Mouse (Mus musculus) intestine, embryonic 14.5 days (tissue): Measurements from ENCODE around the gene Gm43191. TPM values are rescaled to one million over a fixed set of nuclear protein-coding genes. Genes with fewer than 3 reads are reported as not detected.

Source experiments
- ATAC-seq: fragments of 200-750 bp; cut with Nextera tagmentation; replicated peaks from 2 replicates; pipeline ENCODE4 v1.8.0; 2017; ENCODE audit warnings: low read depth, moderate number of reproducible peaks, moderate TSS enrichment, moderate library complexity; ENCODE audit not compliant: low FRiP score, low TSS enrichment
- DNase-seq: peaks from one replicate; pipeline ENCODE4 v3.0.0-alpha.2; 2018; ENCODE audit warnings: low spot score
- H3K27ac ChIP-seq: fragments of 300-500 bp; sonication (generic); 2 replicates; pipeline ENCODE4 v1.5.1; 2014; ENCODE audit warnings: low read depth, mild to moderate bottlenecking, control low read depth
- H3K27me3 ChIP-seq: fragments of 300-500 bp; sonication (generic); replicated peaks from 2 replicates; pipeline ENCODE4 v1.6.1; 2014; ENCODE audit warnings: low read length, control low read depth; ENCODE audit not compliant: control insufficient read depth, insufficient read depth
- H3K36me3 ChIP-seq: fragments of 300-500 bp; sonication (generic); 2 replicates; pipeline ENCODE4 v1.6.1; 2014; ENCODE audit warnings: low read length, control low read depth; ENCODE audit not compliant: control insufficient read depth, insufficient read depth
- H3K4me1 ChIP-seq: fragments of 300-500 bp; sonication (generic); replicated peaks from 2 replicates; pipeline ENCODE4 v1.6.1; 2014; ENCODE audit warnings: low read length, control low read depth, mixed read lengths; ENCODE audit not compliant: control insufficient read depth, insufficient read depth
- H3K4me2 ChIP-seq: fragments of 300-500 bp; sonication (generic); 2 replicates; pipeline ENCODE4 v1.6.1; 2014; ENCODE audit warnings: low read length
- H3K4me3 ChIP-seq: fragments of 300-500 bp; sonication (generic); 2 replicates; pipeline ENCODE4 v1.5.1; 2014; ENCODE audit warnings: low read depth, low read length, control low read depth, mixed read lengths
- H3K9ac ChIP-seq: fragments of 300-500 bp; sonication (generic); 2 replicates; pipeline ENCODE4 v1.6.1; 2014; ENCODE audit warnings: mild to moderate bottlenecking, low read length
- H3K9me3 ChIP-seq: fragments of 300-500 bp; sonication (generic); 2 replicates; pipeline ENCODE4 v1.6.1; 2016; ENCODE audit warnings: low read length, control low read depth; ENCODE audit not compliant: control insufficient read depth
- WGBS: fragments of 180-500 bp; shearing (Covaris S2); extraction: QIAGEN DNeasy Blood & Tissue Kit; methylation state at CpG from one replicate; pipeline ENCODE4 v1.1.7; 2014; 5-methylcytosine and 5-hydroxymethylcytosine counted together
- polyA plus RNA-seq: library from polyadenylated mRNA; unstranded; fragments of >200 nt; fragmentation: Nextera tagmentation; extraction: Ambion mirVana; gene quantifications from 2 replicates; pipeline ENCODE4 v1.2.1, GENCODE M21; 2014

The Gm43191 gene
- polyA plus RNA-seq, 1 experiment from 2014 or later: not detected

DNA sequence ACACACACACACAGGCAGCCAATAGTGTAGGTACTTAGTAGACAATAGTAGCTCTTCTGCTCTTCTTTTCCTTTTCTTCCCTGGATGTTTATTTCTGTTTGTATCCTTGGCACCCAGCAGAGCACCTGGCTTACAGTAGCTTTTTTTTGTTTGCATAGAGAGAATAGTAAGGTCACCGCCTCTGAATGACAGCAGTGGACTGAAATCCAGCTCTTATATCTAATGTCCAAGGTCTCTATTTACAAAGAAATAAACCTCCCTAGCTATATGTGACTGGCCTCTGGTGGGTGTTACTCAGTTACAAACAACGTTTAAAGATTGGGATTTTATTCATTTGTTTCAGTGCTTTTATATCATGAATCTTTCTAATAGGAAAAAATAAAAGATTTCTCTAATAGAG, 81.4 kb downstream of the Gm43191 start:
- no peak overlapping the region for H3K4me2 ChIP-seq
- no peak for DNase-seq
- H3K9ac ChIP-seq: no peak overlapping the region
- H3K4me3 ChIP-seq: no peak overlapping the region
- no peak for ATAC-seq
- H3K27me3 ChIP-seq: no peaks in the 10 kb centered on the region
- H3K4me1 ChIP-seq: peaks cover 5% of the 10 kb centered on the region; the same call in 1 of the 2 replicates
- no peaks in the 10 kb centered on the region for H3K36me3 ChIP-seq
- no peaks in the 10 kb centered on the region for H3K9me3 ChIP-seq
- no peak overlapping the region for H3K27ac ChIP-seq
- WGBS: 84% methylated on average over 2 of the region's 2 CpGs

DNA sequence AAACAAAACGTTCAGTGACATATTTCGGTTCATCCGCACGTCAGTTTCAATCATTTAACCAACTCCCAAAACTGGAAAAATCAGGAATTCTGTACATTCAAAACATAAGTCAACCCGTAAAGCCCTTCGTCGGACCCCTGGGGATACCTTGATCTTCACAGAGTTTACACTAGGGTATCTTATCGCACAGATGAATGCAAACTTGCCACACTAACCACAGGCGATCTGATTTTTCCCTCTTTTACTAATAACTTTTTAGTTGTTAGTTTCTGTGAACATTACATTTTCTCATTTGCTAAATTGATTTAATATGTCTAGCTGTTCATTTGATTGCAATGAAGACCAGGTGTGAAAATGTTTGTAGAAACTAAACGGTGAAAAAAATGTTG, 85.5 kb downstream of the Gm43191 start:
- Histone ChIP-seq H3K4me1 (peaks cover 9% of the 10 kb centered on the region; the same call in 1 of the 2 replicates), H3K4me3 (peak overlapping the region; percentile 77), H3K4me2 (peak overlapping the region; percentile 60), H3K27ac (no peak overlapping the region), H3K36me3 (peaks cover 13% of the 10 kb centered on the region), H3K9me3 (no peaks in the 10 kb centered on the region), H3K9ac (peak overlapping the region; percentile 67), H3K27me3 (no peaks in the 10 kb centered on the region)
- no peak for DNase-seq
- no peak for ATAC-seq
- 10% methylated on average over 10 of the region's 10 CpGs for WGBS

DNA sequence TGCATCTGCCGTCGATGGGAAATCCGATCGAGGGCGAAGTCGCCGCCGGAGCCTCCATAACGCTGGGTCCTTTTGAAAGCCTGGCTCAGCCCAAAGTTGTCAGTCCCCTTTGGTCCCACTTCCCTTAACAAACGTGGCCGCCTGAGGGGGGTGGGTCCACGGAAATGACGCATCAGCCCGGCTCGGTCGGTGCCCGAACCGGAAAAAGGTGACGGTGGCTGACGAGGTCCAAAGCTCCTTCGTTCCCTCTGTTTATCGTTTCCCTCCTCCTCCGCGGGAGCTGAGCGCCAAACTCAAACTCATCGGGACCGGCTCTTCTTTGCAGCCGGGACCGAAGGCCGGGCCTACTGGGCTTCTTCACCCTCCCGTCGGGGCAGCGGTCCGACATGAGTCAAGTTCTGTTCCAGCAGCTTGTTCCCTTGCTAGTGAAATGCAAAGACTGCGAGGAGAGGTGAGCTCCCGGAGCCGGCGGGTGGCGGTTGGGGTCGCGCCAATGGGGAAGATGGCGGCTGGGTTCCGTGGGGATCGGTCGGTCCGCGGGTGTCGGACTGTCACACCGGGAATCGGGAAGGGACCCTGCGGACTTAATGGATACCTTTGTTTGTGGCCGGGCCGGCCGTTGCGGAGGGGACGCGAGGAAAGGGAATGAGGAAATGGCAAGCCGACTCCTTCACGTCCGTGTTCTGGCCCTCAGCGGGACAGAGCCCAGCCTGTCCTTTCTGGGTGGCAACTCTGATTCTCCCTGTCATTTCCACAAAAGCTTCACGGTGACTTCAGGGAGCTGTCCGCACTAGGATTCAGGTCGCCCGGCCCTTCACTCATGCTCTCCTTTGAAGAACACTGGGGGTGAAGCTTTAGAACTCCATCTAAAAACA, 86.1 kb downstream of the Gm43191 start, which contains the start of gene Sass6:
Gene Sass6, plus strand, starts transcription at position 255 of the 875 bp plus-strand sequence.
- DNase-seq (peak; percentile 99), ATAC-seq (peak; percentile 97)
- WGBS: under 1% methylated on average over 65 of the region's 65 CpGs
- no peaks in the 10 kb centered on the region for H3K27me3 ChIP-seq
- peak within 1 kb of the TSS; percentile 69 for H3K27ac ChIP-seq
- H3K4me2 ChIP-seq: peak within 1 kb of the TSS; percentile 60
- H3K4me3 ChIP-seq: peak within 1 kb of the TSS; percentile 77
- peak within 1 kb of the TSS; percentile 67 for H3K9ac ChIP-seq
- H3K9me3 ChIP-seq: no peaks in the 10 kb centered on the region
- H3K36me3 ChIP-seq: peaks cover 19% of the 10 kb centered on the region
- peaks cover 9% of the 10 kb centered on the region; the same call in 1 of the 2 replicates for H3K4me1 ChIP-seq

DNA sequence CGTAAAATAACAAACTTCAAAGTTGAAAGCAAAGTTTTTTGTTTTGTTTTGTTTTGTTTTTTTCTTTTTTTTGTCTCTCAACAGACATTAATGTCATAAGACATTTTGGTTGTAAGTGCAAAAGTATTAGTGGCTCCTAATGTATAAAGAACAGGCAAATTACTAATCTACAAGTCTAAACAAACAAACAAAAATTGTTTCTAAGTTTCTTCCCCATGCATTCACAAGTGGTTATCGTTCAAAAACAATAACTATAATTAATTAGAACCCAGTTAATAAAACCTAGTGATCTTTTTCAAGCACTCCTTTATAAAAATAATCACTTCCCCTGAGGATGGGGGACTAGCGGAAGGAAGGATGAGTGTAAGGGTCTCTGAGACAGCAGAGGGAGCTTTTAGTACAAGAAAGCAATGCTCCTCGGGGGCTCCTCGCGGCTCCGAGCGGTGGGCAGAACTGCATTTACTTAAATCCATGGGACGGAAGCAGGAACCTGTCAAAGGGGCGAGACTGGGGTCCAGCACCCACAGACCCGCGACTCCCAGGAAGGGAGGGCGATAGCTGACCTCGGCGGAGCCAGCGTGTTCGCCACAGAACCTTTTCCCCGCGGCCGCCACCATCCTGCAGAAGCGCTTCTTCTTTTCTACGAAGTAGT, 86.9 kb downstream of the Gm43191 start:
- ATAC-seq (peak; percentile 76), DNase-seq (no peak)

More for the DNA sequence above, 86.9 kb downstream of the Gm43191 start:
- H3K4me1 ChIP-seq: peaks cover 9% of the 10 kb centered on the region; the same call in 1 of the 2 replicates
- no peaks in the 10 kb centered on the region for H3K27me3 ChIP-seq
- peak overlapping the region; percentile 77 for H3K4me3 ChIP-seq
- 2% methylated on average over 22 of the region's 22 CpGs for WGBS
- peak overlapping the region; percentile 69 for H3K27ac ChIP-seq
- no peaks in the 10 kb centered on the region for H3K9me3 ChIP-seq
- peaks cover 27% of the 10 kb centered on the region for H3K36me3 ChIP-seq
- peak overlapping the region; percentile 48 for H3K4me2 ChIP-seq
- peak overlapping the region; percentile 67 for H3K9ac ChIP-seq

Other genes starting within 250 kb of the Gm43191 start
- gene Rtca, start 173.1 kb downstream of the Gm43191 start, polyA plus RNA-seq: 76.1 and 77.0 TPM in 2 replicates
- 13.8 and 17.2 TPM in 2 replicates for gene Dbt, start 168.2 kb downstream of the Gm43191 start, polyA plus RNA-seq
- gene Lrrc39, start 118.3 kb downstream of the Gm43191 start, polyA plus RNA-seq: 1.1 and 1.5 TPM in 2 replicates
- gene Sass6, start 86.3 kb downstream of the Gm43191 start, polyA plus RNA-seq: 18.8 and 25.3 TPM in 2 replicates
- gene Trmt13, start 66.7 kb downstream of the Gm43191 start, polyA plus RNA-seq: 29.0 and 33.4 TPM in 2 replicates
- 91.8 and 100 TPM in 2 replicates for gene Mfsd14a, start 18.6 kb downstream of the Gm43191 start, polyA plus RNA-seq
- gene Slc35a3, start 31.6 kb upstream of the Gm43191 start, polyA plus RNA-seq: 15.3 and 18.0 TPM in 2 replicates
- 14.6 TPM in 2 replicates for gene Agl, start 126.9 kb upstream of the Gm43191 start, polyA plus RNA-seq
- 35.1 and 36.7 TPM in 2 replicates for gene Frrs1, start 178.2 kb upstream of the Gm43191 start, polyA plus RNA-seq